Mouse (Mus musculus) left cerebral cortex, postnatal 14 days (tissue): ENCODE data around the gene Tnik. TPM values are rescaled to one million over a fixed set of nuclear protein-coding genes. Genes with fewer than 3 reads are reported as not detected.
A peak's percentile ranks its signal among the peaks of the same experiment; 100 is the strongest.

ENCODE experiments used
- DNase-seq, 2 experiments: peaks; one replicate each; pipeline ENCODE4 v3.0.0; 2021 to 2022; ENCODE audit warnings: low spot score in 2 of 2, mixed read lengths in 1 of 2
- intact Hi-C: fragments of 180-260 bp; cut with DNase I; formaldehyde crosslinking; loops from one replicate; pipeline ENCODE4 v1.15.1; 2025
- total RNA-seq, 2 experiments: library from RNA; stranded (reverse); gene quantifications; 2 replicates each; pipeline ENCODE4 v1.2.3; 2021

Tnik gene
- total RNA-seq, 2 experiments from 2014 or later = 216 to 232 TPM

- intact Hi-C loops = no loop called here
Observed at GRCm38 (mm10) chr3:28432321-28432720, 169.3 kb downstream of the Tnik start.

GRCm38 (mm10) chr3:28435478-28435877 is 172.5 kb downstream of the Tnik start:
- intact Hi-C loops = no loop called here
- no peak for DNase-seq

More at GRCm38 (mm10) chr3:28432321-28432720, 169.3 kb downstream of the Tnik start:
- no peak for DNase-seq

- intact Hi-C loops = no loop called here
Observed at GRCm38 (mm10) chr3:28437429-28437828, 174.4 kb downstream of the Tnik start.

GRCm38 (mm10) chr3:28441545-28441944 is 178.5 kb downstream of the Tnik start:
- peak; percentile 40 to 64 for DNase-seq
- intact Hi-C loops = no loop called here

More at GRCm38 (mm10) chr3:28437429-28437828, 174.4 kb downstream of the Tnik start:
- no peak for DNase-seq

GRCm38 (mm10) chr3:28442116-28442515 is 179.1 kb downstream of the Tnik start:
- intact Hi-C loops = no loop called here

GRCm38 (mm10) chr3:28447950-28448349 is 184.9 kb downstream of the Tnik start:
- intact Hi-C loops = no loop called here
- no peak for DNase-seq

More at GRCm38 (mm10) chr3:28442116-28442515, 179.1 kb downstream of the Tnik start:
- no peak for DNase-seq

GRCm38 (mm10) chr3:28453458-28453857 is 190.4 kb downstream of the Tnik start:
- DNase-seq = no peak
- intact Hi-C loops = no loop called here

- intact Hi-C loops = no loop called here
- no peak for DNase-seq
Observed at GRCm38 (mm10) chr3:28456842-28457241, 193.8 kb downstream of the Tnik start.

GRCm38 (mm10) chr3:28457517-28457916 is 194.5 kb downstream of the Tnik start:
- intact Hi-C loops = no loop called here
- no peak for DNase-seq

GRCm38 (mm10) chr3:28466688-28467087 is 203.7 kb downstream of the Tnik start:
- no peak for DNase-seq
- intact Hi-C loops = no loop called here

GRCm38 (mm10) chr3:28467148-28467754 is 204.2 kb downstream of the Tnik start:
- DNase-seq = peak in 1 of 2 experiments; percentile 43
- intact Hi-C loops = no loop called here

- DNase-seq = no peak
- intact Hi-C loops = no loop called here
Observed at GRCm38 (mm10) chr3:28467871-28468285, 204.9 kb downstream of the Tnik start.

GRCm38 (mm10) chr3:28473439-28473838 is 210.4 kb downstream of the Tnik start:
- intact Hi-C loops = no loop called here

GRCm38 (mm10) chr3:28477373-28477772 is 214.4 kb downstream of the Tnik start:
- intact Hi-C loops = no loop called here
- no peak for DNase-seq

More at GRCm38 (mm10) chr3:28473439-28473838, 210.4 kb downstream of the Tnik start:
- no peak for DNase-seq

GRCm38 (mm10) chr3:28485716-28486115 is 222.7 kb downstream of the Tnik start:
- intact Hi-C loops = no loop called here

GRCm38 (mm10) chr3:28487418-28487817 is 224.4 kb downstream of the Tnik start:
- intact Hi-C loops = no loop called here
- no peak for DNase-seq

More at GRCm38 (mm10) chr3:28485716-28486115, 222.7 kb downstream of the Tnik start:
- no peak for DNase-seq

GRCm38 (mm10) chr3:28491085-28492041 is 228.3 kb downstream of the Tnik start:
- intact Hi-C loops = no loop called here
- DNase-seq = peak; percentile 36 to 44

GRCm38 (mm10) chr3:28496806-28497502 is 233.9 kb downstream of the Tnik start:
- intact Hi-C loops = no loop called here
- DNase-seq = no peak

- intact Hi-C loops = no loop called here
- no peak for DNase-seq
Observed at GRCm38 (mm10) chr3:28497503-28497857, 234.5 kb downstream of the Tnik start.

- DNase-seq = no peak
- intact Hi-C loops = no loop called here
Observed at GRCm38 (mm10) chr3:28502697-28503096, 239.7 kb downstream of the Tnik start.
